Mouse (Mus musculus) bone marrow macrophage, adult 2 months (primary cell): ENCODE results near the gene Smarcc2.

ENCODE experiments used
- CTCF ChIP-seq: IDR thresholded peaks from 2 replicates; pipeline ENCODE4 v1.5.1; 2012; ENCODE audit warnings: low read depth, mild to moderate bottlenecking, low read length, moderate library complexity
- POLR2A ChIP-seq: IDR thresholded peaks from 2 replicates; pipeline ENCODE4 v1.6.1; 2012; ENCODE audit warnings: mild to moderate bottlenecking, low read depth, low read length, borderline replicate concordance

DNA sequence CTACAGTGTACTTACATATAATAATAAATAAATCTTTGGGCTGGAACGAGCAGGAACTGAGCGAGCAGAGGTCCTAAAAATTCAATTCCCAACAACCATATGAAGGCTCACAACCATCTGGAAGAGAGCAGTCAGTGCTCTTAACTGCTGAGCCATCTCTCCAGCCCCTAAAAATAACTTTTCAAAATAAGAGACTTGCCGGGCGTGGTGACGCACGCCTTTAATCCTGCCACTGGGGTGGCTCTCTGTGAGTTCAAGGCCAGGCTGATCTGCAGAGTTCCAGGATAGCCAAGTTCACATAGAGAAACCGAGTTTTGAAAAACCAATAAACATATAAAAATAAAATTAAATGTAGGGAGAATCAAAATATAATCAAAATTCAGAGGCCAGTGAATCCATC lies 27.3 kb downstream of the Smarcc2 start:
- TF ChIP-seq CTCF (no peak), POLR2A (no peak)
